17 mouse cellular contexts compared by ENCODE assay signal in the genomic region with DNA sequence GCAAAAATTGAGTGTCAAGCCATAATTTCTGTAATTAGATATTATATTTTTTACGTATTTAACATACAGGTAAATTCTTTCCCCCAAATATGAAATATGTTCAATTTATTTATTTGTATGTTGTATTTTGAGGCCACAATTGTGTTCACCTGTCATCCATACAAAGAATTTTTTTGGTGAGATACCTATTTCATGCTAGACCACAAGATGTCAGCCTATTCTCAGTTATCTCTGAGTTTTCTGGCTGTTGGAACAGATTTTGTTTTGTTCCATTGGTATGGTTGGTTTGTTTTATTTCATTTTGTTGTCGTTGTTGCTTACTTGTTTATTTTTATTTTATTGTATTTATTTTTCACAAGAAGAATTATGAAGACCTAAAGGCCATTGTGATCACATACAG.
DNase-seq lines count a peak whose midpoint lies in the region; ATAC-seq and TF ChIP-seq lines count a peak whose summit lies in the region.
"Had no signal": no experiment of that assay in that cellular context is flagged by ENCODE, and none has a peak within 500 bp of the region (broad histone marks: within the 10 kb centered on the region; RNA-seq: fewer than 3 reads in every experiment).

No protein-coding gene starts in this region.

- H3K4me3 ChIP-seq in cerebellum, adult 2 months (replicated peaks; ENCODE audit: insufficient read depth, low read depth, low read length): no peak overlapping the region
- no peak overlapping the region for H3K4me3 ChIP-seq in intestine, postnatal 0 days (ENCODE audit: low read depth, low read length)
- no peak overlapping the region for H3K4me3 ChIP-seq in intestine, embryonic 15.5 days (replicated peaks)
- H3K4me3 ChIP-seq in midbrain, embryonic 11.5 days (ENCODE audit: low read depth, low read length): no peak overlapping the region
- H3K4me3 ChIP-seq in midbrain, embryonic 15.5 days: no peak overlapping the region
- H3K4me3 ChIP-seq in gastrocnemius, adult 2 months: no peak overlapping the region
- H3K4me3 ChIP-seq: limb, embryonic 13.5 days; stomach, embryonic 15.5 days had no signal

- no peak overlapping the region for H3K9ac ChIP-seq in intestine, postnatal 0 days (ENCODE audit: low read depth, low read length)
- no peak overlapping the region for H3K9ac ChIP-seq in intestine, embryonic 15.5 days
- no peak overlapping the region for H3K9ac ChIP-seq in midbrain, embryonic 11.5 days (ENCODE audit: low read length)
- no peak overlapping the region for H3K9ac ChIP-seq in midbrain, embryonic 15.5 days
- H3K9ac ChIP-seq: limb, embryonic 13.5 days; liver, embryonic 14.5 days; stomach, embryonic 15.5 days had no signal

- no peak overlapping the region for H3K4me2 ChIP-seq in intestine, postnatal 0 days (replicated peaks; ENCODE audit: low read depth)
- no peak overlapping the region for H3K4me2 ChIP-seq in intestine, embryonic 15.5 days (replicated peaks)
- no peak overlapping the region for H3K4me2 ChIP-seq in midbrain, embryonic 11.5 days
- no peak overlapping the region for H3K4me2 ChIP-seq in midbrain, embryonic 15.5 days
- H3K4me2 ChIP-seq: limb, embryonic 13.5 days; stomach, embryonic 15.5 days had no signal

- H3K9me3 ChIP-seq in intestine, postnatal 0 days (ENCODE audit: control insufficient read depth): no peaks in the 10 kb centered on the region
- H3K9me3 ChIP-seq in intestine, embryonic 15.5 days: no peaks in the 10 kb centered on the region
- H3K9me3 ChIP-seq in midbrain, embryonic 11.5 days (ENCODE audit: control insufficient read depth, low read length): no peaks in the 10 kb centered on the region
- no peaks in the 10 kb centered on the region for H3K9me3 ChIP-seq in midbrain, embryonic 15.5 days
- H3K9me3 ChIP-seq: limb, embryonic 13.5 days; stomach, embryonic 15.5 days had no signal

- ATAC-seq in intestine, postnatal 0 days: no peak
- no peak for ATAC-seq in intestine, embryonic 15.5 days
- no peak for ATAC-seq in midbrain, embryonic 11.5 days (ENCODE audit: low FRiP score)
- ATAC-seq in midbrain, embryonic 15.5 days (replicated peaks): no peak

- 0 out of 2 replicates have a peak, but pooled peaks have one; percentile 10 for TF ChIP-seq CTCF in cerebellum, adult 2 months (IDR thresholded peaks at IDR 0.05; ENCODE audit: borderline replicate concordance, insufficient read depth, low read depth, low read length)
- TF ChIP-seq CTCF in intestine, postnatal 0 days (IDR thresholded peaks at IDR 0.05; ENCODE audit: low read depth): 0 out of 2 replicates have a peak, but pooled peaks have one; percentile 13
- no peak for TF ChIP-seq CTCF in gastrocnemius, adult 2 months (IDR thresholded peaks at IDR 0.05)

- no peaks in the 10 kb centered on the region for H3K36me3 ChIP-seq in intestine, postnatal 0 days (ENCODE audit: control insufficient read depth, insufficient read depth)
- no peaks in the 10 kb centered on the region for H3K36me3 ChIP-seq in intestine, embryonic 15.5 days
- H3K36me3 ChIP-seq in midbrain, embryonic 11.5 days (ENCODE audit: control insufficient read depth, insufficient read depth, low read length): no peaks in the 10 kb centered on the region
- no peaks in the 10 kb centered on the region for H3K36me3 ChIP-seq in midbrain, embryonic 15.5 days (replicated peaks)
- H3K36me3 ChIP-seq: limb, embryonic 13.5 days; stomach, embryonic 15.5 days had no signal

- H3K27me3 ChIP-seq in cerebellum, adult 2 months (ENCODE audit: control insufficient read depth, insufficient read depth, low read length): no peaks in the 10 kb centered on the region
- no peaks in the 10 kb centered on the region for H3K27me3 ChIP-seq in intestine, postnatal 0 days (replicated peaks; ENCODE audit: control insufficient read depth, insufficient read depth, low read length)
- H3K27me3 ChIP-seq in intestine, embryonic 15.5 days (replicated peaks): no peaks in the 10 kb centered on the region
- no peaks in the 10 kb centered on the region for H3K27me3 ChIP-seq in midbrain, embryonic 11.5 days (ENCODE audit: control insufficient read depth, insufficient read depth, low read length)
- no peaks in the 10 kb centered on the region for H3K27me3 ChIP-seq in midbrain, embryonic 15.5 days (replicated peaks)
- H3K27me3 ChIP-seq: limb, embryonic 13.5 days; stomach, embryonic 15.5 days had no signal

- TF ChIP-seq POLR2A in cerebellum, adult 2 months (IDR thresholded peaks at IDR 0.05; ENCODE audit: borderline replicate concordance, insufficient read depth, low read length): no peak

- DNase-seq in cerebellum, adult 2 months: peak in 1 of 2 experiments; percentile 27
- DNase-seq in cerebellum, adult 18-20 months: no peak
- DNase-seq in midbrain, embryonic 11.5 days (ENCODE audit: low spot score, missing footprints): peak; percentile 69
- DNase-seq in gastrocnemius, adult 2 months: no peak
- DNase-seq in thymus, adult 18-20 months: no peak
- DNase-seq: gastrocnemius, postnatal 10 days; heart, adult 11 months; heart, postnatal 36 days; kidney, adult 2 months; kidney, postnatal 25 days; retina, postnatal 1 day had no signal

- intact Hi-C loops in gastrocnemius, adult 2 months (cut with DNase I): no loop called here

- 60% methylated on average over 2 of the region's 2 CpGs for WGBS in cerebellum, adult 2 months
- WGBS in intestine, postnatal 0 days: 72% methylated on average over 2 of the region's 2 CpGs
- 75% methylated on average over 2 of the region's 2 CpGs for WGBS in intestine, embryonic 15.5 days
- 80% methylated on average over 2 of the region's 2 CpGs for WGBS in midbrain, embryonic 11.5 days
- WGBS in midbrain, embryonic 15.5 days: 81% methylated on average over 2 of the region's 2 CpGs

- no peaks in the 10 kb centered on the region for H3K4me1 ChIP-seq in cerebellum, adult 2 months (ENCODE audit: control insufficient read depth, insufficient read depth, low read length)
- H3K4me1 ChIP-seq in intestine, postnatal 0 days (replicated peaks; ENCODE audit: control insufficient read depth, insufficient read depth, low read length): no peaks in the 10 kb centered on the region
- no peaks in the 10 kb centered on the region for H3K4me1 ChIP-seq in intestine, embryonic 15.5 days (replicated peaks)
- H3K4me1 ChIP-seq in midbrain, embryonic 11.5 days (ENCODE audit: control insufficient read depth, insufficient read depth, low read length): no peaks in the 10 kb centered on the region
- H3K4me1 ChIP-seq in midbrain, embryonic 15.5 days: no peaks in the 10 kb centered on the region
- H3K4me1 ChIP-seq: limb, embryonic 13.5 days; stomach, embryonic 15.5 days had no signal

- H3K27ac ChIP-seq in cerebellum, adult 2 months (ENCODE audit: insufficient read depth, low read length): no peak overlapping the region
- H3K27ac ChIP-seq in intestine, postnatal 0 days (ENCODE audit: low read depth, low read length): no peak overlapping the region
- H3K27ac ChIP-seq in intestine, embryonic 15.5 days: no peak overlapping the region
- no peak overlapping the region for H3K27ac ChIP-seq in midbrain, embryonic 11.5 days (ENCODE audit: low read depth, low read length)
- no peak overlapping the region for H3K27ac ChIP-seq in midbrain, embryonic 15.5 days
- H3K27ac ChIP-seq in gastrocnemius, adult 2 months: no peak overlapping the region
- H3K27ac ChIP-seq: limb, embryonic 13.5 days; liver, embryonic 14.5 days; stomach, embryonic 15.5 days had no signal
